Comparison of ENCODE assay signal across 11 mouse cellular contexts in the genomic region with DNA sequence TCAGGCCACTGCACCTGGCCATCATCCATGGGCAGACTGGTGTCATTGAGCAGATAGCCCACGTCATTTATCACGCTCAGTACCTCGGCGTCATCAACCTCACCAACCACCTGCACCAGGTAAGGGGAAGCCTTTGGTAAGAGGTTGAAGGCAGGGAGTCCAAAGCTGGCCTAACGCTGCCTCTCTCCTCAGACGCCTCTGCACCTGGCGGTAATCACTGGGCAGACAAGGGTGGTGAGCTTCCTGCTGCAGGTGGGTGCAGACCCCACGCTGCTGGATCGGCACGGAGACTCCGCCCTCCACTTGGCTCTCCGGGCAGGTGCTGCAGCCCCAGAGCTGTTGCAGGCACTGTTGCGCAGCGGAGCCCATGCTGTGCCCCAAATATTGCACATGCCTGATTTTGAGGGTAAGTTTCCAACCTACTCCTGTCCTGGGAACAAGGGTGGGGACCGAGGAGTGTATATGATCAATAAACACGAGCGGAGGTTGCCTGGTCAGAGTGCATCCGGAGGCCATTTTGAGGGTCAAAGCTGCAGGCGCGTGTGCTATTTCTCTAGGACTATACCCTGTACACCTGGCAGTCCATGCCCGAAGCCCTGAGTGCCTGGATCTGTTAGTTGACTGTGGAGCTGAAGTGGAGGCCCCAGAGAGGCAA. TPM values are rescaled to one million over a fixed set of nuclear protein-coding genes. Genes with fewer than 3 reads are reported as not detected.
A peak's percentile ranks its signal among the peaks of the same experiment; 100 is the strongest.
DNase-seq lines count a peak whose midpoint lies in the region; ATAC-seq lines count a peak whose summit lies in the region.
"Had no signal": no experiment of that assay in that cellular context is flagged by ENCODE, and none has a peak within 500 bp of the region (broad histone marks: within the 10 kb centered on the region; RNA-seq: fewer than 3 reads in every experiment).

No protein-coding gene starts in this region.

- no peaks in the 10 kb centered on the region for H3K9me3 ChIP-seq in hindbrain, embryonic 10.5 days
- H3K9me3 ChIP-seq in hindbrain, embryonic 14.5 days (ENCODE audit: control insufficient read depth, low read length), result no peaks in the 10 kb centered on the region
- no peaks in the 10 kb centered on the region for H3K9me3 ChIP-seq in neural tube, embryonic 15.5 days (replicated peaks)
- H3K9me3 ChIP-seq in embryonic facial prominence, embryonic 13.5 days, result no peaks in the 10 kb centered on the region
- H3K9me3 ChIP-seq in kidney, embryonic 16.5 days (ENCODE audit: low read length), result no peaks in the 10 kb centered on the region
- H3K9me3 ChIP-seq: heart, embryonic 15.5 days; stomach, embryonic 15.5 days had no signal

- no peak overlapping the region for H3K4me3 ChIP-seq in hindbrain, embryonic 10.5 days
- H3K4me3 ChIP-seq in hindbrain, embryonic 14.5 days (replicated peaks; ENCODE audit: low read length), result no peak overlapping the region
- H3K4me3 ChIP-seq in neural tube, embryonic 15.5 days (replicated peaks), result no peak overlapping the region
- no peak overlapping the region for H3K4me3 ChIP-seq in embryonic facial prominence, embryonic 13.5 days
- no peak overlapping the region for H3K4me3 ChIP-seq in kidney, embryonic 16.5 days (ENCODE audit: low read length)

- no peak for ATAC-seq in hindbrain, embryonic 14.5 days (ENCODE audit: low FRiP score)
- no peak for ATAC-seq in neural tube, embryonic 15.5 days (ENCODE audit: low FRiP score)
- no peak for ATAC-seq in embryonic facial prominence, embryonic 13.5 days (ENCODE audit: insufficient number of reproducible peaks, insufficient read depth, low FRiP score, low TSS enrichment, low read depth)
- no peak for ATAC-seq in CD4-positive, CD25-positive, alpha-beta regulatory T cell, adult 4 months
- ATAC-seq in kidney, embryonic 16.5 days (ENCODE audit: low FRiP score, low TSS enrichment), result no peak
- ATAC-seq: intestine, postnatal 0 days had no signal

- peaks cover 30% of the 10 kb centered on the region for H3K36me3 ChIP-seq in hindbrain, embryonic 10.5 days
- peaks cover 26% of the 10 kb centered on the region for H3K36me3 ChIP-seq in hindbrain, embryonic 14.5 days (replicated peaks; ENCODE audit: control insufficient read depth, insufficient read depth)
- H3K36me3 ChIP-seq in neural tube, embryonic 15.5 days, result peaks cover 29% of the 10 kb centered on the region
- H3K36me3 ChIP-seq in embryonic facial prominence, embryonic 13.5 days, result peaks cover 47% of the 10 kb centered on the region
- H3K36me3 ChIP-seq in kidney, embryonic 16.5 days (ENCODE audit: insufficient read depth, low read length), result peaks cover 4% of the 10 kb centered on the region

- H3K4me1 ChIP-seq in hindbrain, embryonic 10.5 days (replicated peaks), result peaks cover 46% of the 10 kb centered on the region
- H3K4me1 ChIP-seq in hindbrain, embryonic 14.5 days (replicated peaks; ENCODE audit: control insufficient read depth, insufficient read depth, low read length), result peaks cover 5% of the 10 kb centered on the region; the same call in 1 of the 2 replicates
- peaks cover 26% of the 10 kb centered on the region for H3K4me1 ChIP-seq in neural tube, embryonic 15.5 days
- peaks cover 23% of the 10 kb centered on the region for H3K4me1 ChIP-seq in embryonic facial prominence, embryonic 13.5 days
- H3K4me1 ChIP-seq in kidney, embryonic 16.5 days (ENCODE audit: insufficient read depth, low read length), result peaks cover 12% of the 10 kb centered on the region

- peak; percentile 2 for DNase-seq in hindbrain, embryonic 10.5 days (ENCODE audit: low spot score)
- DNase-seq in hindbrain, embryonic 14.5 days (ENCODE audit: low spot score), result no peak
- DNase-seq in neural tube, embryonic 10.5 days (ENCODE audit: extremely low spot score, low spot score), result no peak
- DNase-seq in cerebellum, adult 18-20 months, result peak; percentile 25 to 35

- no peak overlapping the region for H3K27ac ChIP-seq in hindbrain, embryonic 10.5 days
- no peak overlapping the region for H3K27ac ChIP-seq in hindbrain, embryonic 14.5 days
- H3K27ac ChIP-seq in neural tube, embryonic 15.5 days (replicated peaks), result no peak overlapping the region
- H3K27ac ChIP-seq in embryonic facial prominence, embryonic 13.5 days, result no peak overlapping the region
- H3K27ac ChIP-seq in kidney, embryonic 16.5 days (ENCODE audit: low read length), result no peak overlapping the region
- H3K27ac ChIP-seq: heart, embryonic 15.5 days; stomach, embryonic 15.5 days had no signal

- 82% methylated on average over 21 of the region's 21 CpGs for WGBS in hindbrain, embryonic 10.5 days
- 81% methylated on average over 21 of the region's 21 CpGs for WGBS in hindbrain, embryonic 14.5 days
- 82% methylated on average over 21 of the region's 21 CpGs for WGBS in neural tube, embryonic 15.5 days
- WGBS in embryonic facial prominence, embryonic 13.5 days, result 82% methylated on average over 21 of the region's 21 CpGs
- WGBS in kidney, embryonic 16.5 days, result 81% methylated on average over 21 of the region's 21 CpGs

- H3K9ac ChIP-seq in hindbrain, embryonic 14.5 days, result no peak overlapping the region
- no peak overlapping the region for H3K9ac ChIP-seq in neural tube, embryonic 15.5 days (replicated peaks)
- H3K9ac ChIP-seq in embryonic facial prominence, embryonic 13.5 days, result 0 out of 2 replicates have a peak overlapping the region, but pooled peaks have one; percentile 74
- no peak overlapping the region for H3K9ac ChIP-seq in kidney, embryonic 16.5 days (replicated peaks; ENCODE audit: low read length)

- H3K4me2 ChIP-seq in hindbrain, embryonic 14.5 days (replicated peaks), result no peak overlapping the region
- 0 out of 2 replicates have a peak overlapping the region, but pooled peaks have one; percentile 92 for H3K4me2 ChIP-seq in neural tube, embryonic 15.5 days
- no peak overlapping the region for H3K4me2 ChIP-seq in embryonic facial prominence, embryonic 13.5 days
- no peak overlapping the region for H3K4me2 ChIP-seq in kidney, embryonic 16.5 days (replicated peaks; ENCODE audit: low read depth, low read length)

- H3K27me3 ChIP-seq in hindbrain, embryonic 10.5 days (ENCODE audit: insufficient read depth, poor library complexity, severe bottlenecking), result peaks cover 86% of the 10 kb centered on the region
- peaks cover 53% of the 10 kb centered on the region for H3K27me3 ChIP-seq in hindbrain, embryonic 14.5 days (ENCODE audit: control insufficient read depth, insufficient read depth, low read length)
- H3K27me3 ChIP-seq in neural tube, embryonic 15.5 days (replicated peaks), result peaks cover 59% of the 10 kb centered on the region
- peaks cover 59% of the 10 kb centered on the region for H3K27me3 ChIP-seq in embryonic facial prominence, embryonic 13.5 days
- peaks cover 24% of the 10 kb centered on the region for H3K27me3 ChIP-seq in kidney, embryonic 16.5 days (ENCODE audit: insufficient read depth, low read length)
- H3K27me3 ChIP-seq: stomach, embryonic 15.5 days had no signal

RNA-seq across cellular contexts. Expression of gene Nfkb2, which starts 5.7 kb away (rescaled TPM):
- polyA plus RNA-seq in hindbrain, embryonic 10.5 days (2016; fragmentation: Nextera tagmentation; extraction: Ambion mirVana), result 5.6 and 6.4 TPM in 2 replicates
- 1.9 and 2.8 TPM in 2 replicates for polyA plus RNA-seq in hindbrain, embryonic 14.5 days (2014; fragmentation: Nextera tagmentation; extraction: Ambion mirVana)
- 2.4 and 10.0 TPM in 2 replicates for polyA plus RNA-seq in neural tube, embryonic 15.5 days (2015; fragmentation: Nextera tagmentation; extraction: Ambion mirVana)
- polyA plus RNA-seq in embryonic facial prominence, embryonic 13.5 days (2015; fragmentation: Nextera tagmentation; extraction: Ambion mirVana), result 9.0 and 9.5 TPM in 2 replicates
- 10 to 100 TPM; 17.3 to 18.8 TPM for polyA plus RNA-seq in CD4-positive, CD25-positive, alpha-beta regulatory T cell, adult 4 months (2017; shearing (Covaris generic))
- polyA plus RNA-seq in kidney, embryonic 16.5 days (2015; fragmentation: Nextera tagmentation; extraction: Ambion mirVana), result 9.7 and 11.5 TPM in 2 replicates

RNA-seq across cellular contexts. Expression of gene Psd, which starts 17.2 kb away (rescaled TPM):
- polyA plus RNA-seq in hindbrain, embryonic 10.5 days (2016; fragmentation: Nextera tagmentation; extraction: Ambion mirVana), result 4.5 and 9.7 TPM in 2 replicates
- 131 and 152 TPM in 2 replicates for polyA plus RNA-seq in hindbrain, embryonic 14.5 days (2014; fragmentation: Nextera tagmentation; extraction: Ambion mirVana)
- 88.4 and 118 TPM in 2 replicates for polyA plus RNA-seq in neural tube, embryonic 15.5 days (2015; fragmentation: Nextera tagmentation; extraction: Ambion mirVana)
- polyA plus RNA-seq in embryonic facial prominence, embryonic 13.5 days (2015; fragmentation: Nextera tagmentation; extraction: Ambion mirVana), result 5.0 and 6.0 TPM in 2 replicates
- 1 to 10 TPM; 3.8 to 6.5 TPM for polyA plus RNA-seq in CD4-positive, CD25-positive, alpha-beta regulatory T cell, adult 4 months (2017; shearing (Covaris generic))
- 4.5 and 5.4 TPM in 2 replicates for polyA plus RNA-seq in kidney, embryonic 16.5 days (2015; fragmentation: Nextera tagmentation; extraction: Ambion mirVana)

RNA-seq across cellular contexts. Expression of gene Fbxl15, which starts 18.2 kb away (rescaled TPM):
- polyA plus RNA-seq in hindbrain, embryonic 10.5 days (2016; fragmentation: Nextera tagmentation; extraction: Ambion mirVana), result 23.2 and 28.2 TPM in 2 replicates
- 45.5 and 49.1 TPM in 2 replicates for polyA plus RNA-seq in hindbrain, embryonic 14.5 days (2014; fragmentation: Nextera tagmentation; extraction: Ambion mirVana)
- 44.0 and 52.3 TPM in 2 replicates for polyA plus RNA-seq in neural tube, embryonic 15.5 days (2015; fragmentation: Nextera tagmentation; extraction: Ambion mirVana)
- 15.1 and 16.5 TPM in 2 replicates for polyA plus RNA-seq in embryonic facial prominence, embryonic 13.5 days (2015; fragmentation: Nextera tagmentation; extraction: Ambion mirVana)
- 1 to 10 TPM; 5.1 TPM for polyA plus RNA-seq in CD4-positive, CD25-positive, alpha-beta regulatory T cell, adult 4 months (2017; shearing (Covaris generic))
- polyA plus RNA-seq in kidney, embryonic 16.5 days (2015; fragmentation: Nextera tagmentation; extraction: Ambion mirVana), result 22.4 and 26.0 TPM in 2 replicates

RNA-seq across cellular contexts. Expression of gene Cuedc2, which starts 28.7 kb away (rescaled TPM):
- polyA plus RNA-seq in hindbrain, embryonic 10.5 days (2016; fragmentation: Nextera tagmentation; extraction: Ambion mirVana), result 260 and 279 TPM in 2 replicates
- 318 and 321 TPM in 2 replicates for polyA plus RNA-seq in hindbrain, embryonic 14.5 days (2014; fragmentation: Nextera tagmentation; extraction: Ambion mirVana)
- 322 and 350 TPM in 2 replicates for polyA plus RNA-seq in neural tube, embryonic 15.5 days (2015; fragmentation: Nextera tagmentation; extraction: Ambion mirVana)
- 177 and 188 TPM in 2 replicates for polyA plus RNA-seq in embryonic facial prominence, embryonic 13.5 days (2015; fragmentation: Nextera tagmentation; extraction: Ambion mirVana)
- 10 to 100 TPM; 56.3 to 62.6 TPM for polyA plus RNA-seq in CD4-positive, CD25-positive, alpha-beta regulatory T cell, adult 4 months (2017; shearing (Covaris generic))
- 188 and 198 TPM in 2 replicates for polyA plus RNA-seq in kidney, embryonic 16.5 days (2015; fragmentation: Nextera tagmentation; extraction: Ambion mirVana)

RNA-seq across cellular contexts. Expression of gene Mfsd13a, which starts 31.1 kb away (rescaled TPM):
- polyA plus RNA-seq in hindbrain, embryonic 10.5 days (2016; fragmentation: Nextera tagmentation; extraction: Ambion mirVana), result 10.0 and 11.9 TPM in 2 replicates
- polyA plus RNA-seq in hindbrain, embryonic 14.5 days (2014; fragmentation: Nextera tagmentation; extraction: Ambion mirVana), result 9.9 and 10.0 TPM in 2 replicates
- polyA plus RNA-seq in neural tube, embryonic 15.5 days (2015; fragmentation: Nextera tagmentation; extraction: Ambion mirVana), result 13.2 and 13.9 TPM in 2 replicates
- polyA plus RNA-seq in embryonic facial prominence, embryonic 13.5 days (2015; fragmentation: Nextera tagmentation; extraction: Ambion mirVana), result 3.3 and 4.3 TPM in 2 replicates
- 10 to 100 TPM in 1 of 2 experiments, 1 to 10 TPM in 1; 3.8 to 10.5 TPM for polyA plus RNA-seq in CD4-positive, CD25-positive, alpha-beta regulatory T cell, adult 4 months (2017; shearing (Covaris generic))
- polyA plus RNA-seq in kidney, embryonic 16.5 days (2015; fragmentation: Nextera tagmentation; extraction: Ambion mirVana), result 14.7 and 16.9 TPM in 2 replicates

Comparison
In these comparisons a context has a peak if more than half of its experiments do, and no peak if none do; other contexts are left out.
1. DNase-seq: peak in hindbrain, embryonic 10.5 days (single experiment) and cerebellum, adult 18-20 months (2 of 2); none in hindbrain, embryonic 14.5 days (single experiment) and neural tube, embryonic 10.5 days (single experiment).